Mouse (Mus musculus): ENCODE data around the gene Stk33. TPM values are rescaled to one million over a fixed set of nuclear protein-coding genes. Genes with fewer than 3 reads are reported as not detected.

Stk33 gene
- 0.35 and 0.42 TPM in 2 replicates for polyA plus RNA-seq (2015; fragmentation: Nextera tagmentation; extraction: Ambion mirVana)

DNA sequence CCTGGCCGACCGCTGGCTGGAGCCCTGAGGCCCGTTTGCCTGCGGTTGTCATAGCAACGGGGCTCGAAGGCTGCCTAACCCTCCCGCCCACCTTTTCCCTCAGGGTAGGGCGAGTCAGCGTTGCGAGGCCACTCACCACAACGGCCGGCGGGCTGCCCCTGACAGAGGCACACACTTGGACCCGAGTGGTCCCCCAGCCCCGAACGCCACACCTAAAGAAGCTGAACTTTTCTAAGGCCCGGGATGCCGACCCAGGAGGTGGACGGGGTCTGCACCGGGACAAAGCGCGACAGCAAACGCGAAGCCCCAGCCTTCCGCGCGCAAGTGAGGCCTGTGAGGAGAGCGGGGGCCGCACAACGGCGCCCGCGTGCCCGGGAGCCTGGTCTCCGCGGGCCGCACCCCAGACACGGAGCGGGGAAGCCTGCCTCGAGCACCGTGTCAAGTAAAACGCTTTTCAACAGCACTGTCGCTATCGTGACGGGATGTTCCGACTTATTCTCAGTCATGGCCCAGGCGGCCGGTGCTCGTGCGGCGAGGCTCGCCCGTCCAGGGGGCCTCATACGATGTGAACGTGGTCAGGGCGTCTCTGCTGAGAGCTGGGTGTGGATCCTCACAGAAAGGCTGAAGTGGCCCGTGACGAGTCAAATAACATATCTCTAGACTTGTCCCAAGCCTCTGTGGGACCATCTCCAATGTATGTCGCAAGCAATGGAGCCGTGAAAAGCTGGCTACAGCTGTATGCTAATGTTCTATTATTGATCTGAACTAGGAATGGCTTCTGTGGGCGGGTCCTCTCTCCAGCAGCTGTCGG lies at the start of gene Stk33:
Stk33 (minus strand) TSS at position 301 of the 811 bp plus-strand sequence.
- no peaks in the 10 kb centered on the region for H3K36me3 ChIP-seq
- peak within 1 kb of the TSS; percentile 52 for H3K4me3 ChIP-seq (replicated peaks)
- H3K9me3 ChIP-seq (replicated peaks): no peaks in the 10 kb centered on the region
- ATAC-seq (replicated peaks; ENCODE audit: low FRiP score): peak; percentile 86
- peaks cover 18% of the 10 kb centered on the region for H3K4me1 ChIP-seq
- H3K27me3 ChIP-seq: peaks cover 38% of the 10 kb centered on the region
- no peak within 1 kb of the TSS for H3K27ac ChIP-seq
- 1% methylated on average over 62 of the region's 62 CpGs for whole genome bisulfite sequencing
- peak within 1 kb of the TSS; percentile 43 for H3K9ac ChIP-seq
- peak within 1 kb of the TSS; percentile 98 for H3K4me2 ChIP-seq

DNA sequence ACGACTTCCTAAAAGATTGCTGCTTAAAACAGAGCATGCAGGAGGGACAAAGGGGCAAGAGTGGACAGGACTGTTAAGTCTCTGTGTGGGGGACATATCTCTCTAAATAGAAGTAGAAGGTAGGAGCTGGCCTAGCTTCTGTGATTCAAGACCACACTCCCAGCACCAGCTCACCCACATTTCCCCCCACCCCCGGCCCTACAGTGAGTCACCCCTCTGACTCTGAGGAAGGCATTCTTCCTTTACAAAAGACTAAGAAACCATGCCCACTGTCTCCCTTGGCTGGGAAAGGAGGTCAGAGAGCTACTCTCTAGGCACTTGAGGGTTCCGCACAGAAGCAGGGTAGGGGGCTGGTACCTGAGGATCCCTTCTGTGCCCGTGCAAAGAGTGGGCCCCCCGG lies 45.3 kb upstream of the Stk33 start:
- Histone ChIP-seq H3K4me3 (replicated peaks) (no peak overlapping the region), H3K36me3 (no peaks in the 10 kb centered on the region), H3K27ac (no peak overlapping the region), H3K9ac (no peak overlapping the region), H3K9me3 (replicated peaks) (no peaks in the 10 kb centered on the region), H3K4me2 (no peak overlapping the region), H3K4me1 (no peaks in the 10 kb centered on the region), H3K27me3 (no peaks in the 10 kb centered on the region)
- no peak for ATAC-seq (replicated peaks; ENCODE audit: low FRiP score)
- WGBS: 70% methylated on average over 5 of the region's 5 CpGs

DNA sequence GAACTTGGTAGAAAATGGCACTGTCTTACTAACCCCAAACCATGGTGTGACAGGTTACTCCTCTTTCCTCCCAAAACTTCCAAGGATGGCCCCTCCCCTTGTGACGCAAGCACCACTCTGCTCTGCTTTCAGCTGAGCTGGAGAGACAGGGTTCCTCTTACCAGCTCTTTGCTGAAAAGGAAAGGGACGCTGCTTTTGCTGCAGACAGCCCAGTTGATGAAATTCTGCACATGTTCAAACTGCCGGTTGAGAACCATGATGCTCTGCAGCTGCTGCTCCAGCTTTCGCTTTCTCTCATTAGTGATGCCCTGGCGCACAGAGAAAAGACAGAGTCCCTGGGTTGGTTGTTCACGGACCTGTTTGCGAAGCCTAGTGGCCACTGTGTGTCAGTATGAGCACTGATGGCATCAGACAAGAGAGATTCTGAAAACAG lies 41.9 kb upstream of the Stk33 start:
- Histone ChIP-seq H3K4me1 (no peaks in the 10 kb centered on the region), H3K27me3 (no peaks in the 10 kb centered on the region), H3K4me3 (replicated peaks) (no peak overlapping the region), H3K36me3 (no peaks in the 10 kb centered on the region), H3K9ac (no peak overlapping the region), H3K4me2 (peak overlapping the region; percentile 44), H3K27ac (no peak overlapping the region), H3K9me3 (replicated peaks) (no peaks in the 10 kb centered on the region)
- ATAC-seq (replicated peaks; ENCODE audit: low FRiP score): peak; percentile 66
- WGBS: 22% methylated on average over 7 of the region's 7 CpGs

DNA sequence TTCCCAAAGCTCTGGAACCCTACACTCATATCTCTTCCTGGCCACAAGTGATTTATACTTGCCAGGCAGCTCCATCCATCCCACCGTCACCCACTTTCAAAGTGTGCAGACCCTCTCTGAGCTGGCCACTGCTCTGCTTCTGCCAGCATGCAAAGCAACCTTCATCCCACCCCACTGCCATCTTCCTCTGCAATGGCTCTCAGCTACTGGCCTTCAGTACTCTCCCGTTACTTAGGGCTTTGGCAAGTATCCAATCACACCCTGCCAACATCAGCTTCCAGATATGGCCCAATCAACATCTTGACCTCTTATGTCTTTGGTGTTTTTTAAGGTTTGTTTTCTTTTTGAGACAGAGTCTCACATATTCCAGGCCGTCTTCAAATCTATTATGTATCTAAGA lies 39.0 kb upstream of the Stk33 start:
- Histone ChIP-seq H3K27ac (no peak overlapping the region), H3K4me1 (no peaks in the 10 kb centered on the region), H3K36me3 (no peaks in the 10 kb centered on the region), H3K9ac (no peak overlapping the region), H3K4me3 (replicated peaks) (no peak overlapping the region), H3K4me2 (no peak overlapping the region), H3K9me3 (replicated peaks) (no peaks in the 10 kb centered on the region), H3K27me3 (no peaks in the 10 kb centered on the region)
- WGBS: 52% methylated on average over 3 of the region's 3 CpGs
- ATAC-seq (replicated peaks; ENCODE audit: low FRiP score): no peak

DNA sequence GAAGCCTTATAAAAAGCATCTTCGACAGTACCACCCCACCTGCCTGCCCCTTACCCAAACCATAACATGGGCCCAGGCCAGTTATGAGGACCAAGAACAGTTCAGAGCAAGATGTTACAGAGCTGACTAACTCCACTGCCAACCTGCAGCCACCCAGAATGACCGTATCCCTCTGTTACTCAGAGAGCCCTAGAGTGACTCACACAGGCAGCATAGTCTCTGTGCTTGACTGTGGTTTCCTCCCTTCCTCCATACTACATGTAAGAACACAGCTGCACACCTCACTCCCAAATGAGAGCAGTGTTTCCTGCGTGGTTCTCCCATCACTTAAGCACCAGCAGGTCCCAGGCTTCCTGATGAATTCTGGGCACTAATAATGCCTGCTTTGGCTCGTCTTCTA lies 31.8 kb upstream of the Stk33 start:
- peaks cover 5% of the 10 kb centered on the region; the same call in 1 of the 2 replicates for H3K4me1 ChIP-seq
- no peaks in the 10 kb centered on the region for H3K9me3 ChIP-seq (replicated peaks)
- no peak overlapping the region for H3K9ac ChIP-seq
- no peaks in the 10 kb centered on the region for H3K27me3 ChIP-seq
- WGBS: 77% methylated on average over 4 of the region's 4 CpGs
- H3K4me3 ChIP-seq (replicated peaks): no peak overlapping the region
- H3K4me2 ChIP-seq: no peak overlapping the region
- no peak overlapping the region for H3K27ac ChIP-seq
- no peak for ATAC-seq (replicated peaks; ENCODE audit: low FRiP score)
- H3K36me3 ChIP-seq: no peaks in the 10 kb centered on the region

DNA sequence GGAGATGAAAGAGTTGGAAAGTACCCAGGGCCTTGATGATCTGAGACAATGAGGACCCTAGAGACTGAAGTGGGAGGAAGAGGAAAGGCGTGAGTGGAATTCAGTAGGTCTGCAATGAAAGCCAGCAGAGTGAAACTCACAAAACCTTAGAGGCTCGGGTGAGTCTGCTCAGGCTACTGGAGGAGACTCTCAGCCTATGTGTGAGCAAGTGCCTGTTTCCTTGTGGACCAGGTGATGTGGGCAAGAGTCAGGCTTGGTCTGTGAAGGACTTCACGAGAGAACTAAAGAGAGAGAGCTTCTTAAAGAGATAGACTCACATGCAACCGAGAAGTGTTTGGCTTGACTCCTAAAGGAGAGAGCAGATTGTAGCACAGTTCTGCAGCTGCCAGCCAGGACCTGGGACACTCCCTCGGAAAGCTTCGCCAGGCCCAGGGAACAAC lies 29.4 kb upstream of the Stk33 start:
- ATAC-seq (replicated peaks; ENCODE audit: low FRiP score): no peak
- Histone ChIP-seq H3K4me1 (peaks cover 5% of the 10 kb centered on the region; the same call in 1 of the 2 replicates), H3K36me3 (no peaks in the 10 kb centered on the region), H3K4me2 (no peak overlapping the region), H3K27me3 (no peaks in the 10 kb centered on the region), H3K4me3 (replicated peaks) (no peak overlapping the region), H3K27ac (no peak overlapping the region), H3K9me3 (replicated peaks) (no peaks in the 10 kb centered on the region), H3K9ac (no peak overlapping the region)
- 21% methylated on average over 6 of the region's 6 CpGs for WGBS

DNA sequence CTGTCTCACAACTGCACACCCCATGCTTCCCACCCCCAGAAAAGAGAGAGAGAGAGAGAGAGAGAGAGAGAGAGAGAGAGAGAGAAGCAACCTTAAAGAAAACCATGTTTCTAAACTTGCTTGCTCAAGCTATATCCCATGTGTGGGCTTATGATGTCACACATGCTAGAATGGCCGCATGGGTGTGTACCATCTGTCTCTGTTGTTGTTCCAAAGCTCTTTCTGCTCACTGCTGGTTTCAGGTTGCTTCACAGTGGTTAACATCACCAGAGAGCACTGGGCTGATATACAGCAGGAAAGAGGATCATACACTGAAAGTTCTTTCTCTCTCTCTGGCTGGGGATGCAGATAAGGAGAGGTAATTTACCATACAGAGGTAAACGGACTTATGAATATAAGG lies 28.7 kb upstream of the Stk33 start:
- H3K9me3 ChIP-seq (replicated peaks): no peaks in the 10 kb centered on the region
- no peaks in the 10 kb centered on the region for H3K36me3 ChIP-seq
- no peak overlapping the region for H3K27ac ChIP-seq
- ATAC-seq (replicated peaks; ENCODE audit: low FRiP score): peak; percentile 40; the same call in 1 of the 2 replicates
- H3K27me3 ChIP-seq: no peaks in the 10 kb centered on the region
- H3K4me1 ChIP-seq: peaks cover 5% of the 10 kb centered on the region; the same call in 1 of the 2 replicates
- 38% methylated on average over 2 of the region's 2 CpGs for WGBS
- H3K4me2 ChIP-seq: no peak overlapping the region
- no peak overlapping the region for H3K9ac ChIP-seq
- H3K4me3 ChIP-seq (replicated peaks): no peak overlapping the region

DNA sequence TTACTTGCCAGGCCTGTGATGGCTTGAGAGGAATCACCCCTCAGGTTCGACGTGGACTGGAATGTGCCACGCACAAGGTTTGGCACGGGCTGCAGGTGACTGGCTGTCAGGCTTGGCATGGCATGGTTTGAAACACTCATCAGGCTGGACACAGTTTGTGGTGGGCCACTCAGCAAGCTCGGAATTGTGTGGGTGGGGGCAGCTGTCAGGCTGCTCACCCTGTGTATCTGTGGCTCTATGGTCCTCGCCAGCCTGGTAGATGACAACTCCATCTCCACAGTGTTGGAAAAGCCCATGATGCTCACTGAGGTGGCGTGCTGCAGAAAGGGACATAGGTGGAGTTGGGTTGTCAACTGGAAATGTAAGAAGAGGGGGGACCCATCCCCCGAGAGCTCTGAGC lies 21.8 kb upstream of the Stk33 start:
- H3K9me3 ChIP-seq (replicated peaks): no peaks in the 10 kb centered on the region
- H3K27me3 ChIP-seq: no peaks in the 10 kb centered on the region
- H3K4me2 ChIP-seq: no peak overlapping the region
- H3K27ac ChIP-seq: no peak overlapping the region
- 88% methylated on average over 8 of the region's 8 CpGs for WGBS
- no peak overlapping the region for H3K4me3 ChIP-seq (replicated peaks)
- ATAC-seq (replicated peaks; ENCODE audit: low FRiP score): no peak
- no peaks in the 10 kb centered on the region for H3K4me1 ChIP-seq
- no peak overlapping the region for H3K9ac ChIP-seq
- no peaks in the 10 kb centered on the region for H3K36me3 ChIP-seq

DNA sequence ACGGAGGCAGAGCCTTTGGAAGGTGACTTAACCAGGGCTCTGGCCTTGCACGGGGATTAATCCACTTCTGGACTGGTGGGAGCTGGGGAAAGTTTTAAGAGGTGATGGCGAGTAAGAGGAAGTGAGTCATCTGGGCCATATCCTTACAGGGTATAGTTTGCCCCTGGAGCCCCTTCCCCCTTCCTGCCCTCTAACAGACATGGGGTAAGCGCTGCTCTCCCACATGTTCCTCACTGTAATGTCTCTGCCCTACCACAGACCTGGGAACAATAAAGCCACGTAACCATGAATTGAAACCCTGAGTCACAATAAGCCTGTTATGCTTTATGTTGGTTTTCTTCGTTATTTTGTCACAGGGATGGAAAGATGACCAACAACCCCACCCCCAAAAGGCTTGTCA lies 17.7 kb upstream of the Stk33 start:
- no peak overlapping the region for H3K4me3 ChIP-seq (replicated peaks)
- no peaks in the 10 kb centered on the region for H3K36me3 ChIP-seq
- H3K4me1 ChIP-seq: no peaks in the 10 kb centered on the region
- H3K4me2 ChIP-seq: no peak overlapping the region
- H3K9me3 ChIP-seq (replicated peaks): no peaks in the 10 kb centered on the region
- H3K27ac ChIP-seq: no peak overlapping the region
- no peak for ATAC-seq (replicated peaks; ENCODE audit: low FRiP score)
- H3K9ac ChIP-seq: no peak overlapping the region
- H3K27me3 ChIP-seq: 0 out of 2 replicates have a peak, but pooled peaks cover 2% of the 10 kb centered on the region
- 58% methylated on average over 6 of the region's 6 CpGs for WGBS

DNA sequence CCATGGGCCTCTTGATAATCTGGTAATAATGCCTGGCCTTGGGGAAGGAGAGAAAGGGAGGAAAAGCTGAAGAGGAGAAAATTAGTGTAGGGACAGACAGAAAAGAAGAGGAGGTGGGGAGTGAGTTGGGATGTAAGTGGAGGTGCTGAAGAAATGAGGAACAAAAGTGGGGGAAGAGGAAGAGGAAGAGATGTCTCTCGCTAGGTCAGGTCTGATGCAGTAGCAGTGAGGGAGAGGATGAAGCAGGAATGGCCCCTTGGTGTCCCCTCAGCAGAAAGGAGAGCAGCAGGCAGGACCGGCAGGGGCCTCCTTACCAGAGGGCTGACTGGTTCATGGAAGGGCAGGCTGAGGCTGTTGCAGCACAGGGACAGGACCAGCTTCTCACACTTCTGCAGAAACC lies 16.9 kb upstream of the Stk33 start:
- no peak overlapping the region for H3K4me2 ChIP-seq
- no peak overlapping the region for H3K9ac ChIP-seq
- ATAC-seq (replicated peaks; ENCODE audit: low FRiP score): no peak
- H3K27ac ChIP-seq: no peak overlapping the region
- WGBS: 68% methylated on average over 2 of the region's 2 CpGs
- H3K27me3 ChIP-seq: 0 out of 2 replicates have a peak, but pooled peaks cover 2% of the 10 kb centered on the region
- no peak overlapping the region for H3K4me3 ChIP-seq (replicated peaks)
- H3K4me1 ChIP-seq: no peaks in the 10 kb centered on the region
- no peaks in the 10 kb centered on the region for H3K9me3 ChIP-seq (replicated peaks)
- no peaks in the 10 kb centered on the region for H3K36me3 ChIP-seq

DNA sequence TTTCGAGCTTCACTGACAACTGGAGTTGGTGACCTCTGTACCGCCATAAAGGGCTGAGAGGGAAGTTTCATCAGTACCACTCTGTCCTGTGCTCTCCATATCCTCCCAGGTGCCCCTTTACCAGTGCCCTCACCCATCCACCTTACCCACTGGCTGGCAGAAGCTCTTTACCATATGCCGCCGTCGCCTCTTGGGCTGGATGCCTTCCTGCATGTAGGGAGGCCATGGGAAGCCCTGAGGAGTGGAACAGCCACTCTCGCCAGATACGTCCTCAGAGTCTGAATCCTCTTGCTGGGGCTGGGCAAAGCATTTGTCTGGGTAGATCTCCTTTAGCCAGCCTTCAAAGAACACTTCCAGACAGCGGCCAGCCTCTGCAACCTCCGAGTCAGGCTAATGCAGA lies 16.0 kb upstream of the Stk33 start:
- Histone ChIP-seq H3K9ac (no peak overlapping the region), H3K4me1 (no peaks in the 10 kb centered on the region), H3K4me2 (no peak overlapping the region), H3K9me3 (replicated peaks) (no peaks in the 10 kb centered on the region), H3K27me3 (0 out of 2 replicates have a peak, but pooled peaks cover 2% of the 10 kb centered on the region), H3K27ac (no peak overlapping the region), H3K4me3 (replicated peaks) (no peak overlapping the region), H3K36me3 (no peaks in the 10 kb centered on the region)
- 84% methylated on average over 9 of the region's 9 CpGs for WGBS
- ATAC-seq (replicated peaks; ENCODE audit: low FRiP score): no peak

DNA sequence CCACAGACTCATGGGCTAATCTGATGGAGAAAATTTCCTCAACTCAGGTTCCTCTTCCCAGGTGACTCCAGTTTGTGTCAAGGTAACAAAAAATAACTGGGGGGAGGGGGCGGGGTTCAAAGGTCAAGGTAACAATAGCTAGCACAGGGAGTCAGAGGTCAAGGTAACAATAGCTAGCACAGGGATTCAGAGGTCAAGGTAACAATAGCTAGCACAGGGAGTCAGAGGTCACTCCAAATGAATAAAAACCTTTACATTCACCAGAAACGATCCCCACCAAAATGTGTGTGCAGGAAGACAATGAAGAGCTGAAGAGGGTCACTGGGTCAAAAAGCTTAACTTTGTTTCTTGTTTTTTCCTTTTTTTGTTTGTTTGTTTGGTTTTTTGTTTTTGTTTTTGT lies 9.2 kb upstream of the Stk33 start:
- Histone ChIP-seq H3K4me1 (no peaks in the 10 kb centered on the region), H3K9me3 (replicated peaks) (no peaks in the 10 kb centered on the region), H3K27ac (no peak overlapping the region), H3K27me3 (0 out of 2 replicates have a peak, but pooled peaks cover 2% of the 10 kb centered on the region), H3K9ac (no peak overlapping the region), H3K4me3 (replicated peaks) (no peak overlapping the region), H3K4me2 (no peak overlapping the region), H3K36me3 (no peaks in the 10 kb centered on the region)
- 68% methylated on average over 2 of the region's 2 CpGs for WGBS
- no peak for ATAC-seq (replicated peaks; ENCODE audit: low FRiP score)

Measured in kidney, embryonic 15.5 days (tissue).